Mouse (Mus musculus): ENCODE measurements around the gene Slc25a18.

DNA sequence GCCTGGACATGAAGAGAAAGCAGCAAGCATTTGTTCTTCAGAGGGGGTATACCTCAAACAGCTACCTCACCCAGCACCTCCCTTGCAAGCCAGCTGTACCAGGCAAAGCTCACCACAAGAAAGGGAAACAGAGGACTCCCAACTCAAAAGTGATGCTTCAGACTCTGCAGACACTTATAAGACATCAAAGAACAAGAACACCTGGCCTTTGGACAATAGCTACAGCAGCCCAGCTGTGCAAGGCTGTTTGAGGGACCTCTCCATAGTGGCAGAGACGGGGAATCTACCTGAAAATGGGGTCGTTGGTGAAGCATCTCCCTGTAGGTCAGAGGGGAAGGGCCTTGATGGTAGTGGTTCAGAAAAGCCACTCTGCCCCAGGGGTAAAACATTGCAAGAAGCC, 12.2 kb upstream of the Slc25a18 start:
- no peak for TF ChIP-seq POLR2A (IDR thresholded peaks at IDR 0.05; ENCODE audit: insufficient read length, low read depth)
- no peak for TF ChIP-seq POLR2AphosphoS2 (IDR thresholded peaks at IDR 0.05; ENCODE audit: insufficient read length, low read depth)
- TF ChIP-seq CEBPB (IDR thresholded peaks at IDR 0.05; ENCODE audit: insufficient read depth, poor library complexity, severe bottlenecking), result no peak
- TF ChIP-seq MAX (IDR thresholded peaks at IDR 0.05; ENCODE audit: low read depth), result no peak
- TF ChIP-seq E2F4 (IDR thresholded peaks at IDR 0.05; ENCODE audit: insufficient read depth), result no peak
- no peak for TF ChIP-seq TCF12 (IDR thresholded peaks at IDR 0.05; ENCODE audit: insufficient read depth, poor library complexity, severe bottlenecking)
- TF ChIP-seq MYOD1 (IDR thresholded peaks at IDR 0.05; ENCODE audit: control insufficient read depth in 1 of 3, insufficient read length in 2 of 3, low read depth in 2 of 3), result no peak
- no peak for TF ChIP-seq MYOG (IDR thresholded peaks at IDR 0.05; ENCODE audit: control insufficient read depth in 1 of 3, insufficient read depth in 1 of 3, insufficient read length in 2 of 3, low read depth in 2 of 3)
